Mouse (Mus musculus): ENCODE results near the gene Il1r1. TPM values are rescaled to one million over a fixed set of nuclear protein-coding genes. Genes with fewer than 3 reads are reported as not detected.

Gene Il1r1
- 7.0 and 8.7 TPM in 2 replicates for polyA plus RNA-seq (2015; fragmentation: Nextera tagmentation; extraction: Ambion mirVana)

- Histone ChIP-seq H3K4me3 (peak within 1 kb of the TSS; percentile 36), H3K36me3 (no peaks in the 10 kb centered on the region), H3K9ac (0 out of 2 replicates have a peak within 1 kb of the TSS, but pooled peaks have one; percentile 19), H3K27ac (peak within 1 kb of the TSS; percentile 77), H3K9me3 (replicated peaks) (no peaks in the 10 kb centered on the region), H3K4me2 (peak within 1 kb of the TSS; percentile 54), H3K4me1 (replicated peaks) (peaks cover 33% of the 10 kb centered on the region), H3K27me3 (no peaks in the 10 kb centered on the region)
- 24% methylated on average over 12 of the region's 12 CpGs for WGBS
- peak; percentile 89 for ATAC-seq (replicated peaks; ENCODE audit: insufficient number of reproducible peaks, insufficient read depth, low FRiP score, low read depth)
Observed at GRCm38 (mm10) chr1:40224539-40225284, at the start of gene Il1r1. TSS of gene Il1r1 (plus strand) at chr1:40225080.

DNA sequence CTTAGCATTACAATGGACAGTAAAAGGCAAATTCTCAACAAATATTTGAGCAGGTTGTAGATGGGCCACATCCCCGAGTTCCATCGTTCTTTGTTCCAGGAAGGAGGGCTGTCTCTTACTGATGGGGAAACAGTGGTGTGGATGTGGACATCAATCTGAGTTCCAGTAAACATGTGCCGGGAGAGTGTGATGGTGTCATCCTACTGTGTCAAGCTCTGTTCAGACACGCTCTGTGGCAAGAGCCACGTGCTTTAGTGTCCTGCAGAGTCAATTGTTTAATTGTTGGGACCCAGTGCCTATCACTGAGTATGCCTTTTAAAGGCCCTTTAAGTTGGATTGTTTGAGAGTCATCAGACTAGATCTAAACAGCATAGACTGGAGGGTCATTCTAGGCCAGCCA is 49.8 kb upstream of the Il1r1 start:
- Histone ChIP-seq H3K4me1 (replicated peaks) (peaks cover 12% of the 10 kb centered on the region; the same call in 1 of the 2 replicates), H3K4me3 (no peak overlapping the region), H3K9ac (no peak overlapping the region), H3K27me3 (no peaks in the 10 kb centered on the region), H3K36me3 (no peaks in the 10 kb centered on the region), H3K9me3 (replicated peaks) (no peaks in the 10 kb centered on the region), H3K27ac (no peak overlapping the region), H3K4me2 (no peak overlapping the region)
- 86% methylated on average over 5 of the region's 5 CpGs for WGBS
- no peak for ATAC-seq (replicated peaks; ENCODE audit: insufficient number of reproducible peaks, insufficient read depth, low FRiP score, low read depth)

DNA sequence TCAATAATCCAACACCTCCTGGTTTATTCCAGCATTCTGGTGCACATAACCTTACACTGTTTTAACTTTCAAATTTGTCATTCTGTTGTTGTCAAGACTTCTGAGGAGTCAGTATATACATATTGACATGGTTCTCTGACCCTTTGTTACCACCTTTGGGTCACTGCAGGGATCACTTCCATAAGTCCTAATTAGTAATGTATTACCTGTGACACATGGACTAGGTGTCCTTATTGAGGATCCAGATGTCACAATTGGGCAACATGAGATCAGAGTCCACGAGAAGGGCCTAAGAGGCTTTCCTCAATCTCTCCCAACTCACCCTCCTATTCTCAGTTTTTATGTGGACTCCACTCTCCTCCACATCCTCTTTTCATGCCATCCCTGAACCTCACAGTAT is 49.1 kb upstream of the Il1r1 start:
- Histone ChIP-seq H3K4me1 (replicated peaks) (peaks cover 12% of the 10 kb centered on the region), H3K36me3 (no peaks in the 10 kb centered on the region), H3K27me3 (no peaks in the 10 kb centered on the region), H3K4me3 (no peak overlapping the region), H3K27ac (no peak overlapping the region), H3K9ac (no peak overlapping the region), H3K9me3 (replicated peaks) (no peaks in the 10 kb centered on the region), H3K4me2 (no peak overlapping the region)
- no peak for ATAC-seq (replicated peaks; ENCODE audit: insufficient number of reproducible peaks, insufficient read depth, low FRiP score, low read depth)
- WGBS = 82% methylated on average over 1 of the region's 1 CpGs

DNA sequence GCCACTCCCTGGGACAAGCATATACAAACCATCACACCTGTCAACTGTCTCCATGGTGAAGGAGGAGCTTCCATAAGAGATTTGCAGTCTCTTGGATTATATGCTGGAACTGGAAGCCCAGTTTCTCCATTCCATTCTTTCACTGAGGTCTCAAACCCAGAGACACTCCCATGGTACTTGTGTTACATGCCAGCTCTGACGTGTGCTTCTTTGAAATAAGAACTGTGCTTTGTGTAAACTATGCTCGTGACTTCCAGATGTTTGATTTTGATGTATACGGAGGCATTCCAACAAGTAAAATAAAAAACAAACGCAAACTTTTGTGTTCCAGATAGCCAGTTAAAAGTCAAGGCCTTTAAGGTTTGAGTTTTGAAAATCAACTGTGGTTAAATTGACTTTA is 45.8 kb upstream of the Il1r1 start:
- Histone ChIP-seq H3K27ac (peak overlapping the region; percentile 64), H3K4me3 (no peak overlapping the region), H3K27me3 (no peaks in the 10 kb centered on the region), H3K36me3 (no peaks in the 10 kb centered on the region), H3K4me2 (no peak overlapping the region), H3K9me3 (replicated peaks) (no peaks in the 10 kb centered on the region), H3K4me1 (replicated peaks) (peaks cover 17% of the 10 kb centered on the region), H3K9ac (no peak overlapping the region)
- 55% methylated on average over 4 of the region's 4 CpGs for WGBS
- ATAC-seq (replicated peaks; ENCODE audit: insufficient number of reproducible peaks, insufficient read depth, low FRiP score, low read depth) = no peak

- no peaks in the 10 kb centered on the region for H3K27me3 ChIP-seq
- H3K36me3 ChIP-seq = no peaks in the 10 kb centered on the region
- no peak overlapping the region for H3K4me3 ChIP-seq
- H3K4me1 ChIP-seq (replicated peaks) = peaks cover 18% of the 10 kb centered on the region
- peak; percentile 71 for ATAC-seq (replicated peaks; ENCODE audit: insufficient number of reproducible peaks, insufficient read depth, low FRiP score, low read depth)
- no peaks in the 10 kb centered on the region for H3K9me3 ChIP-seq (replicated peaks)
- peak overlapping the region; percentile 64 for H3K27ac ChIP-seq
- no peak overlapping the region for H3K9ac ChIP-seq
- WGBS = 23% methylated on average over 1 of the region's 1 CpGs
- H3K4me2 ChIP-seq = no peak overlapping the region
Observed at GRCm38 (mm10) chr1:40179493-40179892, 45.4 kb upstream of the Il1r1 start.

GRCm38 (mm10) chr1:40180861-40181260 is 44.0 kb upstream of the Il1r1 start:
- no peaks in the 10 kb centered on the region for H3K27me3 ChIP-seq
- no peak overlapping the region for H3K4me3 ChIP-seq
- H3K9me3 ChIP-seq (replicated peaks) = no peaks in the 10 kb centered on the region
- WGBS = 43% methylated on average over 2 of the region's 2 CpGs
- H3K27ac ChIP-seq = peak overlapping the region; percentile 45; the same call in 1 of the 2 replicates
- H3K4me1 ChIP-seq (replicated peaks) = peaks cover 18% of the 10 kb centered on the region
- no peaks in the 10 kb centered on the region for H3K36me3 ChIP-seq
- no peak for ATAC-seq (replicated peaks; ENCODE audit: insufficient number of reproducible peaks, insufficient read depth, low FRiP score, low read depth)
- H3K9ac ChIP-seq = no peak overlapping the region
- H3K4me2 ChIP-seq = no peak overlapping the region

DNA sequence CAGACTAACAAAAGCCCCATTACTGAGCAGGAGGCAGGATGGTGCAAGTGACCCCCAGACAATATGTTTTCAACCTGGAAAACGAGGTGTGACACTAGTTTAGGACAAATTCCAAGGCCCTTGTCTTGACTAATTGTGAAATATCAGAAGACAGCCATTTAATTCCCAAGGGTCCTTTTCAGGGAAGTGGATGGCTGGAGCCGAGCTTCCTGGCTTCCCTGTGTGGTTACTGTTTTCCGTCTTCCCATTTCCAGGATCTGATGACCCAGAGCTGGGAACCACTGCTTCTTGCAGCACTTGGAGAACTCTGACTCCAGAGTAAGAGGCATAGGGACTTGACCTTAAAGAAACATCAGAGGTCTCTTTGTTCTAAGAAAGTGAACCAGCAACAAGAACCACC is 43.2 kb upstream of the Il1r1 start:
- Histone ChIP-seq H3K36me3 (no peaks in the 10 kb centered on the region), H3K9me3 (replicated peaks) (no peaks in the 10 kb centered on the region), H3K4me2 (no peak overlapping the region), H3K4me1 (replicated peaks) (peaks cover 18% of the 10 kb centered on the region), H3K27ac (peak overlapping the region; percentile 45; the same call in 1 of the 2 replicates), H3K9ac (no peak overlapping the region), H3K27me3 (no peaks in the 10 kb centered on the region), H3K4me3 (no peak overlapping the region)
- WGBS = 49% methylated on average over 3 of the region's 3 CpGs
- ATAC-seq (replicated peaks; ENCODE audit: insufficient number of reproducible peaks, insufficient read depth, low FRiP score, low read depth) = no peak

GRCm38 (mm10) chr1:40183410-40183809 is 41.5 kb upstream of the Il1r1 start:
- Histone ChIP-seq H3K4me3 (no peak overlapping the region), H3K36me3 (no peaks in the 10 kb centered on the region), H3K4me2 (no peak overlapping the region), H3K9me3 (replicated peaks) (no peaks in the 10 kb centered on the region), H3K9ac (no peak overlapping the region), H3K27me3 (no peaks in the 10 kb centered on the region), H3K4me1 (replicated peaks) (peaks cover 18% of the 10 kb centered on the region), H3K27ac (peak overlapping the region; percentile 45)
- ATAC-seq (replicated peaks; ENCODE audit: insufficient number of reproducible peaks, insufficient read depth, low FRiP score, low read depth) = 0 out of 2 replicates have a peak, but pooled peaks have one; percentile 24

- H3K4me2 ChIP-seq = no peak overlapping the region
- ATAC-seq (replicated peaks; ENCODE audit: insufficient number of reproducible peaks, insufficient read depth, low FRiP score, low read depth) = no peak
- no peak overlapping the region; the same call in 1 of the 2 replicates for H3K27ac ChIP-seq
Observed at GRCm38 (mm10) chr1:40187961-40188360, 36.9 kb upstream of the Il1r1 start.

GRCm38 (mm10) chr1:40190025-40190424 is 34.9 kb upstream of the Il1r1 start:
- no peak for ATAC-seq (replicated peaks; ENCODE audit: insufficient number of reproducible peaks, insufficient read depth, low FRiP score, low read depth)
- no peaks in the 10 kb centered on the region for H3K36me3 ChIP-seq
- H3K27ac ChIP-seq = no peak overlapping the region
- no peak overlapping the region for H3K4me2 ChIP-seq
- WGBS = 74% methylated on average over 5 of the region's 5 CpGs
- no peaks in the 10 kb centered on the region; the same call in 1 of the 2 replicates for H3K4me1 ChIP-seq (replicated peaks)
- H3K9me3 ChIP-seq (replicated peaks) = no peaks in the 10 kb centered on the region
- no peak overlapping the region for H3K9ac ChIP-seq
- H3K4me3 ChIP-seq = no peak overlapping the region
- H3K27me3 ChIP-seq = no peaks in the 10 kb centered on the region

More at GRCm38 (mm10) chr1:40187961-40188360, 36.9 kb upstream of the Il1r1 start:
- peaks cover 9% of the 10 kb centered on the region for H3K4me1 ChIP-seq (replicated peaks)
- H3K4me3 ChIP-seq = no peak overlapping the region
- no peaks in the 10 kb centered on the region for H3K27me3 ChIP-seq
- 32% methylated on average over 1 of the region's 1 CpGs for WGBS
- H3K9ac ChIP-seq = no peak overlapping the region
- H3K36me3 ChIP-seq = no peaks in the 10 kb centered on the region
- H3K9me3 ChIP-seq (replicated peaks) = no peaks in the 10 kb centered on the region

- WGBS = 57% methylated on average over 5 of the region's 5 CpGs
- no peak overlapping the region for H3K27ac ChIP-seq
Observed at GRCm38 (mm10) chr1:40190837-40191236, 34.0 kb upstream of the Il1r1 start.

DNA sequence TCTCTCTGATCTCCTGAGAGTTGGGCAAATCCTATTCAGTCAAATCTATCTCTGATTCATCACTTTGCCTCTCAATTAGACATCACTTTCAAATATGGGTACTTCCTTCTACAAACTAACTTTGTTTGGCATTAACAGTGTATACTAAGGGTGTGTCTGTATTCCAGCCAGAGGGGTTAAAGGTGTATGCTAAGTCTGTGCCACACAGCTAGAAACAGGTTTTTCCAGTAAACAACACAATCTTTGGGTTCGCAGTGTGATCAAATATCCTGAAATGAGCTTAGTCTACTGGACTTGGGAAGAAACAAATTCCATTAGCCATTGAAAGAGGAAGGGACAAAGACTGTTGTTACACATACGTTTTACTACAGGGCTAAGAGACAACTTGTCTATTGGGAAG is 30.6 kb upstream of the Il1r1 start:
- 81% methylated on average over 2 of the region's 2 CpGs for WGBS
- no peaks in the 10 kb centered on the region for H3K36me3 ChIP-seq
- no peak overlapping the region for H3K9ac ChIP-seq
- no peak overlapping the region for H3K27ac ChIP-seq
- no peak overlapping the region for H3K4me3 ChIP-seq
- H3K4me1 ChIP-seq (replicated peaks) = no peaks in the 10 kb centered on the region
- no peaks in the 10 kb centered on the region for H3K27me3 ChIP-seq
- ATAC-seq (replicated peaks; ENCODE audit: insufficient number of reproducible peaks, insufficient read depth, low FRiP score, low read depth) = no peak
- H3K4me2 ChIP-seq = no peak overlapping the region
- no peaks in the 10 kb centered on the region for H3K9me3 ChIP-seq (replicated peaks)

More at GRCm38 (mm10) chr1:40190837-40191236, 34.0 kb upstream of the Il1r1 start:
- Histone ChIP-seq H3K36me3 (no peaks in the 10 kb centered on the region), H3K9me3 (replicated peaks) (no peaks in the 10 kb centered on the region), H3K9ac (no peak overlapping the region), H3K4me2 (no peak overlapping the region), H3K4me1 (replicated peaks) (no peaks in the 10 kb centered on the region; the same call in 1 of the 2 replicates), H3K4me3 (no peak overlapping the region), H3K27me3 (no peaks in the 10 kb centered on the region)
- ATAC-seq (replicated peaks; ENCODE audit: insufficient number of reproducible peaks, insufficient read depth, low FRiP score, low read depth) = no peak
